In genomic region chr3:27165481-27166065, GRCm38 (mm10) we compare ENCODE assay signal across 24 mouse cellular contexts.
"Had no signal": no experiment of that assay in that cellular context is flagged by ENCODE, and none has a peak within 500 bp of the region (broad histone marks: within the 10 kb centered on the region; RNA-seq: fewer than 3 reads in every experiment).

No protein-coding gene starts in this region.

- ATAC-seq: hindbrain, postnatal 0 days; intestine, embryonic 16.5 days; liver, embryonic 12.5 days had no signal

- H3K9me3 ChIP-seq: heart, embryonic 13.5 days; heart, embryonic 15.5 days; hindbrain, embryonic 13.5 days; hindbrain, embryonic 15.5 days; limb, embryonic 13.5 days; limb, embryonic 15.5 days; liver, embryonic 12.5 days had no signal

- H3K27me3 ChIP-seq: heart, embryonic 13.5 days; heart, embryonic 15.5 days; hindbrain, embryonic 13.5 days; hindbrain, embryonic 15.5 days; limb, embryonic 13.5 days; limb, embryonic 15.5 days; liver, embryonic 12.5 days had no signal

- H3K36me3 ChIP-seq: heart, embryonic 13.5 days; heart, embryonic 15.5 days; hindbrain, embryonic 13.5 days; hindbrain, embryonic 15.5 days; limb, embryonic 13.5 days; limb, embryonic 15.5 days; liver, embryonic 12.5 days had no signal

- H3K4me3 ChIP-seq: heart, embryonic 13.5 days; heart, embryonic 15.5 days; hindbrain, embryonic 13.5 days; hindbrain, embryonic 15.5 days; limb, embryonic 13.5 days; limb, embryonic 15.5 days; liver, embryonic 12.5 days had no signal

- DNase-seq: gastrocnemius, postnatal 14 days; gastrocnemius, postnatal 36 days; heart, adult 18-20 months; heart, postnatal 14 days; heart, postnatal 36 days; kidney, adult 11 months; kidney, adult 2 months; kidney, adult 9 months; kidney, postnatal 10 days; kidney, postnatal 25 days; layer of hippocampus, adult 9-11 months; layer of hippocampus, postnatal 36 days; left cerebral cortex, postnatal 4 days had no signal

- H3K4me1 ChIP-seq: heart, embryonic 13.5 days; heart, embryonic 15.5 days; hindbrain, embryonic 13.5 days; hindbrain, embryonic 15.5 days; limb, embryonic 13.5 days; limb, embryonic 15.5 days; liver, embryonic 12.5 days had no signal

- H3K9ac ChIP-seq: heart, embryonic 13.5 days; heart, embryonic 15.5 days; hindbrain, embryonic 13.5 days; hindbrain, embryonic 15.5 days; limb, embryonic 13.5 days; limb, embryonic 15.5 days; liver, embryonic 12.5 days; liver, embryonic 14.5 days had no signal

- H3K4me2 ChIP-seq: heart, embryonic 11.5 days; heart, embryonic 13.5 days; heart, embryonic 15.5 days; hindbrain, embryonic 13.5 days; hindbrain, embryonic 15.5 days; limb, embryonic 13.5 days; limb, embryonic 15.5 days; liver, embryonic 12.5 days had no signal

- H3K27ac ChIP-seq: heart, embryonic 13.5 days; heart, embryonic 15.5 days; hindbrain, embryonic 13.5 days; hindbrain, embryonic 15.5 days; hindbrain, postnatal 0 days; limb, embryonic 13.5 days; limb, embryonic 15.5 days; liver, embryonic 12.5 days; liver, embryonic 14.5 days had no signal
